23 mouse cellular contexts compared by ENCODE assay signal in the genomic region with DNA sequence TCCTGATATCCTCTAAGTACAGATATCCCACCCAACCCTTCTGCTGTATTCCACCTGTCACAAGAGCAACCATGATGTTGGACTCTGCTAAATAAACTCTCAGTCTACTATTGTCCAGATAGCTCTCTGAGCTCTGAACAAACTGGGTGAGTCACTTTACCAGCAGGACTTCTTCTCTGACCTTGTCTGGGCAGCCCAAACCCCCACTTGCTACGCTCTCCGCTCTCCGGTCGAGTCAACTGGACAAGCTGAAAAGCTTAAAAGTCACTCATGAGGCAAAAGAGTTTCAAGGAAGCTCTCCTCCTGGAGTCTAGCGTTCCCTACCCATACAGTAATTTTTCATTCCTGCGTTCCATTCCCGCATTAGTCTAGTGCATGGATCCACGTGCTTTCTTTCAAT.
DNase-seq lines count a peak whose midpoint lies in the region; ATAC-seq and TF ChIP-seq lines count a peak whose summit lies in the region.
"Had no signal": no experiment of that assay in that cellular context is flagged by ENCODE, and none has a peak within 500 bp of the region (broad histone marks: within the 10 kb centered on the region; RNA-seq: fewer than 3 reads in every experiment).

No protein-coding gene starts in this region.

- peak; percentile 36 for DNase-seq in kidney, adult 2 months
- DNase-seq in adrenal gland, adult (ENCODE audit: inconsistent age in 2 of 2, low spot score in 1 of 2) = peak; percentile 74 to 89
- peak; percentile 63 to 71 for DNase-seq in adrenal gland, postnatal 36 days
- no peak for DNase-seq in liver
- DNase-seq in left cerebral cortex, postnatal 14 days (ENCODE audit: low spot score in 2 of 2) = no peak
- no peak for DNase-seq in forebrain, embryonic 14.5 days (ENCODE audit: low spot score)
- DNase-seq: B cell, adult 2 months; cerebellum, adult 18-20 months; cerebellum, postnatal 14 days; forebrain, postnatal 0 days; gastrocnemius, postnatal 14 days; heart, adult 11 months; heart, postnatal 36 days; lung, postnatal 4 days; midbrain, embryonic 14.5 days had no signal

- H3K9me3 ChIP-seq in kidney, embryonic 16.5 days (ENCODE audit: low read length) = no peaks in the 10 kb centered on the region
- H3K9me3 ChIP-seq in forebrain, embryonic 14.5 days (replicated peaks; ENCODE audit: control insufficient read depth, low read length) = no peaks in the 10 kb centered on the region
- H3K9me3 ChIP-seq: forebrain, embryonic 10.5 days; heart, embryonic 13.5 days; lung, embryonic 15.5 days; neural tube, embryonic 12.5 days had no signal

- WGBS in kidney, adult 2 months = 68% methylated on average over 8 of the region's 8 CpGs
- 90% methylated on average over 8 of the region's 8 CpGs for WGBS in kidney, embryonic 16.5 days
- WGBS in forebrain, embryonic 14.5 days = 89% methylated on average over 8 of the region's 8 CpGs

- no peak overlapping the region for H3K9ac ChIP-seq in kidney, embryonic 16.5 days (replicated peaks; ENCODE audit: low read length)
- no peak overlapping the region for H3K9ac ChIP-seq in forebrain, embryonic 14.5 days (ENCODE audit: low read length)
- H3K9ac ChIP-seq: forebrain, postnatal 0 days; heart, embryonic 13.5 days; hindbrain, embryonic 14.5 days; liver, embryonic 14.5 days; lung, embryonic 15.5 days; neural tube, embryonic 12.5 days had no signal

- H3K4me1 ChIP-seq in kidney, adult 2 months (ENCODE audit: control insufficient read depth, insufficient read depth, low read length) = no peaks in the 10 kb centered on the region
- H3K4me1 ChIP-seq in kidney, embryonic 16.5 days (ENCODE audit: insufficient read depth, low read length) = no peaks in the 10 kb centered on the region
- no peaks in the 10 kb centered on the region for H3K4me1 ChIP-seq in forebrain, embryonic 14.5 days (ENCODE audit: control insufficient read depth, insufficient read depth, low read length)
- H3K4me1 ChIP-seq: forebrain, embryonic 10.5 days; neural tube, embryonic 12.5 days had no signal

- H3K27ac ChIP-seq in kidney, adult 2 months (ENCODE audit: insufficient read depth, low read depth, low read length) = peak overlapping the region; percentile 77; the same call in 1 of the 2 replicates
- H3K27ac ChIP-seq in kidney, embryonic 16.5 days (ENCODE audit: low read length) = no peak overlapping the region
- no peak overlapping the region for H3K27ac ChIP-seq in forebrain, embryonic 14.5 days (ENCODE audit: low read depth, low read length)
- H3K27ac ChIP-seq: forebrain, embryonic 10.5 days; heart, embryonic 13.5 days; hindbrain, embryonic 14.5 days; liver, embryonic 14.5 days; neural tube, embryonic 12.5 days had no signal

- H3K36me3 ChIP-seq in kidney, adult 2 months (ENCODE audit: control insufficient read depth, insufficient read depth, low read length) = no peaks in the 10 kb centered on the region
- H3K36me3 ChIP-seq in kidney, embryonic 16.5 days (ENCODE audit: insufficient read depth, low read length) = no peaks in the 10 kb centered on the region
- H3K36me3 ChIP-seq in forebrain, embryonic 14.5 days (ENCODE audit: control insufficient read depth, insufficient read depth, low read length) = no peaks in the 10 kb centered on the region
- H3K36me3 ChIP-seq: forebrain, embryonic 10.5 days; heart, embryonic 13.5 days; lung, embryonic 15.5 days; neural tube, embryonic 12.5 days had no signal

- TF ChIP-seq POLR2A in kidney, adult 2 months (IDR thresholded peaks at IDR 0.05; ENCODE audit: low read depth, low read length) = no peak

- no peak overlapping the region for H3K4me3 ChIP-seq in kidney, adult 2 months (ENCODE audit: insufficient read depth, low read depth, low read length)
- no peak overlapping the region for H3K4me3 ChIP-seq in kidney, embryonic 16.5 days (ENCODE audit: low read length)
- no peak overlapping the region for H3K4me3 ChIP-seq in forebrain, embryonic 14.5 days (ENCODE audit: low read depth, low read length)
- H3K4me3 ChIP-seq: forebrain, embryonic 10.5 days; heart, embryonic 13.5 days; lung, embryonic 15.5 days; neural tube, embryonic 12.5 days had no signal

- no peak for TF ChIP-seq CTCF in kidney, adult 2 months (conservative IDR thresholded peaks at IDR 0.05; ENCODE audit: insufficient read depth, insufficient read length, low read depth, low read length)

- no peaks in the 10 kb centered on the region for H3K27me3 ChIP-seq in kidney, adult 2 months (replicated peaks; ENCODE audit: control insufficient read depth, insufficient read depth, low read length)
- no peaks in the 10 kb centered on the region for H3K27me3 ChIP-seq in kidney, embryonic 16.5 days (ENCODE audit: insufficient read depth, low read length)
- H3K27me3 ChIP-seq in forebrain, embryonic 14.5 days (replicated peaks; ENCODE audit: control insufficient read depth, insufficient read depth, low read length) = no peaks in the 10 kb centered on the region
- H3K27me3 ChIP-seq: CH12.LX; heart, embryonic 13.5 days; lung, embryonic 15.5 days; neural tube, embryonic 12.5 days had no signal

- intact Hi-C loops in left cerebral cortex, postnatal 14 days (cut with DNase I) = no loop called here

- ATAC-seq in kidney, embryonic 16.5 days (ENCODE audit: low FRiP score, low TSS enrichment) = no peak
- ATAC-seq in forebrain, embryonic 14.5 days = no peak
- ATAC-seq: forebrain, postnatal 0 days had no signal

- no peak overlapping the region for H3K4me2 ChIP-seq in kidney, embryonic 16.5 days (replicated peaks; ENCODE audit: low read depth, low read length)
- no peak overlapping the region for H3K4me2 ChIP-seq in forebrain, embryonic 14.5 days (ENCODE audit: low read length)
- H3K4me2 ChIP-seq: heart, embryonic 13.5 days; hindbrain, embryonic 14.5 days; lung, embryonic 15.5 days; neural tube, embryonic 12.5 days had no signal

Comparison
In these comparisons a context has a peak if more than half of its experiments do, and no peak if none do; other contexts are left out.
1. DNase-seq: peak in kidney, adult 2 months (single experiment), adrenal gland, adult (2 of 2) and adrenal gland, postnatal 36 days (2 of 2); none in liver (single experiment), left cerebral cortex, postnatal 14 days (0 of 2) and forebrain, embryonic 14.5 days (single experiment).